Mouse (Mus musculus) heart, adult 2 months (tissue): ENCODE measurements around the gene E130208F15Rik. TPM values are rescaled to one million over a fixed set of nuclear protein-coding genes. Genes with fewer than 3 reads are reported as not detected.

Experiments
- DNase-seq, 2 experiments: peaks; one replicate each; pipeline ENCODE4 v3.0.0; 2021
- H3K27ac ChIP-seq: fragments of 200-600 bp; 2 replicates; pipeline ENCODE4 v1.8.1; 2022
- H3K27me3 ChIP-seq: fragments of 200-500 bp; 2 replicates; pipeline ENCODE4 v1.6.1; 2012; ENCODE audit warnings: mild to moderate bottlenecking, low read length, inconsistent platforms, mixed read lengths; ENCODE audit not compliant: control insufficient read depth, insufficient read depth
- H3K36me3 ChIP-seq: fragments of 200-500 bp; 2 replicates; pipeline ENCODE4 v1.6.1; 2012; ENCODE audit warnings: low read length, inconsistent platforms; ENCODE audit not compliant: control insufficient read depth, insufficient read depth
- H3K4me1 ChIP-seq: fragments of 200-500 bp; 2 replicates; pipeline ENCODE4 v1.6.1; 2011; ENCODE audit warnings: low read length; ENCODE audit not compliant: control insufficient read depth, insufficient read depth
- H3K4me3 ChIP-seq: fragments of 200-600 bp; 2 replicates; pipeline ENCODE4 v1.8.1; 2022
- H3K79me2 ChIP-seq: fragments of 200-500 bp; replicated peaks from 2 replicates; pipeline ENCODE4 v1.6.1; 2012; ENCODE audit warnings: mild to moderate bottlenecking, inconsistent platforms, low read length, moderate library complexity, mixed read lengths; ENCODE audit not compliant: control insufficient read depth, insufficient read depth
- H3K9ac ChIP-seq: fragments of 200-500 bp; 2 replicates; pipeline ENCODE4 v1.6.1; 2012; ENCODE audit warnings: low read depth, mild to moderate bottlenecking, control low read depth, inconsistent platforms, low read length, mixed read lengths
- CTCF ChIP-seq: fragments of 200-600 bp; IDR thresholded peaks from 2 replicates; pipeline ENCODE4 v1.8.1; 2022; ENCODE audit warnings: antibody characterized with exemption, mild to moderate bottlenecking, moderate library complexity
- EP300 ChIP-seq: fragments of 200-500 bp; IDR thresholded peaks from 2 replicates; pipeline ENCODE4 v1.6.1; 2011; ENCODE audit warnings: low read depth, low read length, control low read depth; ENCODE audit not compliant: insufficient read depth
- POLR2A ChIP-seq: fragments of 200-500 bp; IDR thresholded peaks from 2 replicates; pipeline ENCODE4 v1.6.1; 2011; ENCODE audit warnings: mild to moderate bottlenecking, low read depth, low read length, control low read depth; ENCODE audit not compliant: insufficient read depth
- WGBS: fragments of 180-500 bp; shearing (Covaris S2); methylation state at CpG from one replicate; pipeline ENCODE4 v1.1.7; 2018; 5-methylcytosine and 5-hydroxymethylcytosine counted together
- intact Hi-C: fragments of 180-260 bp; cut with DNase I; formaldehyde crosslinking; loops from one replicate; pipeline ENCODE4 v1.15.1; 2025
- polyA plus RNA-seq: library from polyadenylated mRNA; depleted of rRNA; stranded (reverse); fragments of >200 nt; gene quantifications from 2 replicates; pipeline ENCODE4 v1.2.3, GENCODE M21; 2012
- total RNA-seq, 2 experiments: library from RNA; stranded (reverse); gene quantifications; 2 replicates each; pipeline ENCODE4 v1.2.3; 2021

E130208F15Rik gene
- total and polyA plus RNA-seq, 3 experiments = 0.31 to 0.63 (median 0.55) TPM

- TF ChIP-seq EP300 = no peak
- TF ChIP-seq CTCF = peak; percentile 61
- TF ChIP-seq POLR2A = no peak
- Histone ChIP-seq H3K4me3 (no peak overlapping the region), H3K36me3 (no peaks in the 10 kb centered on the region), H3K27me3 (no peaks in the 10 kb centered on the region), H3K9ac (no peak overlapping the region), H3K4me1 (peaks cover 1% of the 10 kb centered on the region; the same call in 1 of the 2 replicates), H3K27ac (no peak overlapping the region), H3K79me2 (no peaks in the 10 kb centered on the region)
- intact Hi-C loops = no loop called here
- no peak for DNase-seq
- 54% methylated on average over 2 of the region's 2 CpGs for WGBS
Observed at GRCm38 (mm10) chr7:30325364-30325763, 3.8 kb downstream of the E130208F15Rik start.

GRCm38 (mm10) chr7:30326427-30326826 is 4.9 kb downstream of the E130208F15Rik start:
- Histone ChIP-seq H3K27me3 (no peaks in the 10 kb centered on the region), H3K79me2 (no peaks in the 10 kb centered on the region), H3K9ac (no peak overlapping the region), H3K36me3 (no peaks in the 10 kb centered on the region), H3K4me1 (no peaks in the 10 kb centered on the region; the same call in 1 of the 2 replicates), H3K27ac (no peak overlapping the region), H3K4me3 (no peak overlapping the region)
- TF ChIP-seq POLR2A = no peak
- intact Hi-C loops = no loop called here
- DNase-seq = no peak

- no peaks in the 10 kb centered on the region; the same call in 1 of the 2 replicates for H3K4me1 ChIP-seq
- WGBS = 52% methylated on average over 15 of the region's 15 CpGs
- H3K4me3 ChIP-seq = no peak overlapping the region
- TF ChIP-seq CTCF (no peak), POLR2A (no peak), EP300 (no peak)
- no peaks in the 10 kb centered on the region for H3K27me3 ChIP-seq
- intact Hi-C loops = no loop called here
- H3K79me2 ChIP-seq = no peaks in the 10 kb centered on the region
- no peak for DNase-seq
- H3K9ac ChIP-seq = no peak overlapping the region
- no peaks in the 10 kb centered on the region for H3K36me3 ChIP-seq
- H3K27ac ChIP-seq = no peak overlapping the region
Observed at GRCm38 (mm10) chr7:30327140-30327539, 5.6 kb downstream of the E130208F15Rik start.

- intact Hi-C loops = no loop called here
Observed at GRCm38 (mm10) chr7:30328379-30328778, 6.8 kb downstream of the E130208F15Rik start.

GRCm38 (mm10) chr7:30331887-30332286 is 10.3 kb downstream of the E130208F15Rik start:
- H3K4me3 ChIP-seq = no peak overlapping the region
- no peaks in the 10 kb centered on the region for H3K36me3 ChIP-seq
- intact Hi-C loops = no loop called here
- TF ChIP-seq CTCF (peak; percentile 89), EP300 (no peak)
- no peak overlapping the region for H3K27ac ChIP-seq
- no peaks in the 10 kb centered on the region for H3K27me3 ChIP-seq
- peak; percentile 42 to 67 for DNase-seq
- H3K79me2 ChIP-seq = no peaks in the 10 kb centered on the region
- WGBS = 11% methylated on average over 13 of the region's 13 CpGs
- peaks cover 2% of the 10 kb centered on the region for H3K4me1 ChIP-seq
- no peak overlapping the region for H3K9ac ChIP-seq

More at GRCm38 (mm10) chr7:30328379-30328778, 6.8 kb downstream of the E130208F15Rik start:
- 57% methylated on average over 10 of the region's 10 CpGs for WGBS
- Histone ChIP-seq H3K79me2 (no peaks in the 10 kb centered on the region), H3K4me3 (no peak overlapping the region), H3K9ac (no peak overlapping the region), H3K36me3 (no peaks in the 10 kb centered on the region), H3K27ac (no peak overlapping the region), H3K4me1 (no peaks in the 10 kb centered on the region; the same call in none of the 2 replicates), H3K27me3 (no peaks in the 10 kb centered on the region)
- no peak for TF ChIP-seq POLR2A
- no peak for TF ChIP-seq CTCF
- TF ChIP-seq EP300 = no peak
- no peak for DNase-seq

GRCm38 (mm10) chr7:30332622-30333259 is 11.2 kb downstream of the E130208F15Rik start:
- no peak overlapping the region for H3K9ac ChIP-seq
- no peaks in the 10 kb centered on the region for H3K79me2 ChIP-seq
- TF ChIP-seq EP300 (no peak), CTCF (no peak), POLR2A (no peak)
- no peak overlapping the region for H3K27ac ChIP-seq
- intact Hi-C loops = no loop called here
- H3K4me3 ChIP-seq = no peak overlapping the region
- H3K27me3 ChIP-seq = no peaks in the 10 kb centered on the region
- WGBS = 56% methylated on average over 18 of the region's 18 CpGs
- no peak for DNase-seq
- H3K4me1 ChIP-seq = peaks cover 2% of the 10 kb centered on the region
- H3K36me3 ChIP-seq = no peaks in the 10 kb centered on the region
